Mouse (Mus musculus) liver, postnatal 0 days (tissue): ENCODE measurements at regions not wholly inside any gene's neighbourhood (a gene's known extent, or its start where the extent isn't known, plus 50 kb on each side); places are given as distances from the start of the nearest gene placed in this dataset.

ENCODE experiments used
- CTCF ChIP-seq: sonication (generic); IDR thresholded peaks from 2 replicates; pipeline ENCODE4 v1.5.1; 2016; ENCODE audit warnings: antibody characterized with exemption, low read depth
- EP300 ChIP-seq: IDR thresholded peaks from 2 replicates; pipeline ENCODE4 v1.6.1; 2016; ENCODE audit warnings: antibody characterized with exemption, low read depth, mild to moderate bottlenecking

- no peak for TF ChIP-seq CTCF
- no peak for TF ChIP-seq EP300
Observed at GRCm38 (mm10) chr6:67113261-67113660, 76.0 kb upstream of the Gadd45a start.
